Mouse (Mus musculus) erythroblast, embryonic 14.5 days (primary cell): ENCODE data around the gene Nup188.

Experiments used
- GATA1 ChIP-seq: IDR thresholded peaks from 2 replicates; pipeline ENCODE4 v1.6.1; 2012; ENCODE audit warnings: low read length, inconsistent platforms, mixed read lengths
- TAL1 ChIP-seq: IDR thresholded peaks from 3 replicates; pipeline ENCODE4 v1.6.1; 2012; ENCODE audit warnings: low read length, inconsistent platforms, mixed read lengths

DNA sequence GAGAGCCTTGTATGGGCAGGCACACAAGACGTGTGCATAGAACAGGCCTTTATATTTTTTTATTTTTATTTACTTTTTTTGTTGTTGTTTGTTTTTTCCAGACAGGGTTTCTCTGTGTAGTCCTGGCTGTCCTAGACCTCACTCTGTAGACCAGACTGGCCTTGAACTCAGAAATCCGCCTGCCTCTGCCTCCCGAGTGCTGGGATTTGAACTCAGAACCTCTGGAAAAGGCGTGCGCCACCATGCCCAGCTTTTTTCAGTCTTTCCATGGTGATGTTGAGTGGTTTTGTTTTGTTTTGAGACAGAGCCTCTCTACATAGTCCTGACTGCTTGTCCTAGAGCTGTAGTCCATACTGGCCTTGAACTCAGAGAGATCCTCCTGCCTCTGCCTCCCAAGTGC is 86.5 kb downstream of the Nup188 start:
- no peak for TF ChIP-seq TAL1
- no peak for TF ChIP-seq GATA1
